Mouse (Mus musculus): ENCODE data around the gene Zfhx2. TPM values are rescaled to one million over a fixed set of nuclear protein-coding genes. Genes with fewer than 3 reads are reported as not detected.

Gene Zfhx2
- polyA plus RNA-seq, 1 experiment, result 6.3 TPM

GRCm38 (mm10) chr14:55029034-55029698 is 63.0 kb downstream of the Zfhx2 start:
- peaks cover 13% of the 10 kb centered on the region for H3K36me3 ChIP-seq (ENCODE audit: control insufficient read depth, insufficient read depth, low read length)
- no peak overlapping the region for H3K4me3 ChIP-seq (ENCODE audit: control insufficient read depth, insufficient read depth, low read length)
- H3K4me1 ChIP-seq (replicated peaks; ENCODE audit: control insufficient read depth, insufficient read depth, low read length), result no peaks in the 10 kb centered on the region
- TF ChIP-seq POLR2A (IDR thresholded peaks at IDR 0.05; ENCODE audit: control insufficient read depth, extremely low read depth, insufficient read depth, low read length, poor library complexity), result no peak
- peak; percentile 44; the same call in 1 of the 2 replicates for TF ChIP-seq CTCF (IDR thresholded peaks at IDR 0.05; ENCODE audit: borderline replicate concordance, control insufficient read depth, extremely low read depth, insufficient read depth, low read length, poor library complexity)
- no peaks in the 10 kb centered on the region for H3K27me3 ChIP-seq (ENCODE audit: control insufficient read depth, insufficient read depth, low read length)
- WGBS, result 40% methylated on average over 11 of the region's 11 CpGs
- DNase-seq, result peak; percentile 32
- no peak overlapping the region for H3K27ac ChIP-seq (ENCODE audit: control insufficient read depth, insufficient read depth, low read length)

DNA sequence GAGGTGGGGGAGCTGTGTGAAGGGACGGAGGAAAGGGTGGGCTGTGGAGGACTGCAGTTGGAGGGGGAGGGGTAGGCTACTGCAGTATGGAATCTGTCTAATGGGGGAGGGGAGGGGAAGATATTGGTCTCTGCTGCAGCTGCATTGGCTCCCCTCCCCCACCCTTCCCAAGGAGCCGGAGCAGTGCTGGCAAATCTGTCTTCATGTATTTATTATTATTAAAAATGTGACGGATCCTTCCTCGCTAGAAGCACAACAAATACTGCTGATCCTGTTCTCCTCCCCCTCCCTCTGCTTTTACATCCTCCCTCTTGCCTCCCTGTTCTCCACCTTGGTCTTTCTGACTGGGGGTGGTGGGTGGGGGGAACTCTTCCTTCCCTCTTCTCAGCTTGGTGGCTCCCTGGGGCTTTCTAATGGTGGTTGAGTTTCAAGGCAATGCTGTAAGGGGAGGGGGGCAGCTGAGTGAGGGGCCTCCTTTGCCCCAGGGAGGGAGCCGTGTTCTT is 63.7 kb downstream of the Zfhx2 start:
- no peak overlapping the region for H3K4me3 ChIP-seq (ENCODE audit: control insufficient read depth, insufficient read depth, low read length)
- no peak for DNase-seq
- no peak overlapping the region for H3K27ac ChIP-seq (ENCODE audit: control insufficient read depth, insufficient read depth, low read length)
- no peaks in the 10 kb centered on the region for H3K4me1 ChIP-seq (replicated peaks; ENCODE audit: control insufficient read depth, insufficient read depth, low read length)
- no peak for TF ChIP-seq POLR2A (IDR thresholded peaks at IDR 0.05; ENCODE audit: control insufficient read depth, extremely low read depth, insufficient read depth, low read length, poor library complexity)
- no peak for TF ChIP-seq CTCF (IDR thresholded peaks at IDR 0.05; ENCODE audit: borderline replicate concordance, control insufficient read depth, extremely low read depth, insufficient read depth, low read length, poor library complexity)
- WGBS, result 88% methylated on average over 5 of the region's 5 CpGs
- peaks cover 20% of the 10 kb centered on the region for H3K36me3 ChIP-seq (ENCODE audit: control insufficient read depth, insufficient read depth, low read length)
- H3K27me3 ChIP-seq (ENCODE audit: control insufficient read depth, insufficient read depth, low read length), result no peaks in the 10 kb centered on the region

DNA sequence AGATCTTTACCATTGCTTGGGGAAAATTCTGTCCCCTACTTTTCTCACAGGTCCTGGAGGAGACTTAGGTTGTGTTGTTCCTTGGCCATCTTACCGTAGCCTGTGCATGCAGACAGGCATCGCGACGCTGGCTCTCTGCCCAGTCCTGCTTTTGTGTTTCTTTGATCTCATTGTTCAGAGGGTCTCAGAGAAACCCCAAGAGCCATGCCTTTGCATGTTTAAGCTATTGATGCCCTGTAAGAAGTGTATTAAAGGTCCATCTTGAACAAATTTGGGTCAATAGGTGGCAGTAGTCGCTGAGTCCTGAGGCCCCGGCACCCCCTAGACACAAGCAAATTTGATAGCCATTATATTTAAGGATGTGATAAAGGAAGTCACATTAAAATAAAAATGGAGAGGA is 64.5 kb downstream of the Zfhx2 start:
- no peak for TF ChIP-seq CTCF (IDR thresholded peaks at IDR 0.05; ENCODE audit: borderline replicate concordance, control insufficient read depth, extremely low read depth, insufficient read depth, low read length, poor library complexity)
- no peak for TF ChIP-seq POLR2A (IDR thresholded peaks at IDR 0.05; ENCODE audit: control insufficient read depth, extremely low read depth, insufficient read depth, low read length, poor library complexity)
- DNase-seq, result no peak
- no peaks in the 10 kb centered on the region for H3K4me1 ChIP-seq (replicated peaks; ENCODE audit: control insufficient read depth, insufficient read depth, low read length)
- no peaks in the 10 kb centered on the region for H3K27me3 ChIP-seq (ENCODE audit: control insufficient read depth, insufficient read depth, low read length)
- peaks cover 28% of the 10 kb centered on the region for H3K36me3 ChIP-seq (ENCODE audit: control insufficient read depth, insufficient read depth, low read length)
- no peak overlapping the region for H3K27ac ChIP-seq (ENCODE audit: control insufficient read depth, insufficient read depth, low read length)
- 79% methylated on average over 6 of the region's 6 CpGs for whole genome bisulfite sequencing
- H3K4me3 ChIP-seq (ENCODE audit: control insufficient read depth, insufficient read depth, low read length), result no peak overlapping the region

GRCm38 (mm10) chr14:55027251-55027650 is 64.9 kb downstream of the Zfhx2 start:
- DNase-seq, result no peak
- WGBS, result 72% methylated on average over 5 of the region's 5 CpGs
- no peak for TF ChIP-seq CTCF (IDR thresholded peaks at IDR 0.05; ENCODE audit: borderline replicate concordance, control insufficient read depth, extremely low read depth, insufficient read depth, low read length, poor library complexity)
- TF ChIP-seq POLR2A (IDR thresholded peaks at IDR 0.05; ENCODE audit: control insufficient read depth, extremely low read depth, insufficient read depth, low read length, poor library complexity), result no peak
- no peak overlapping the region for H3K27ac ChIP-seq (ENCODE audit: control insufficient read depth, insufficient read depth, low read length)
- H3K4me1 ChIP-seq (replicated peaks; ENCODE audit: control insufficient read depth, insufficient read depth, low read length), result no peaks in the 10 kb centered on the region
- no peaks in the 10 kb centered on the region for H3K27me3 ChIP-seq (ENCODE audit: control insufficient read depth, insufficient read depth, low read length)
- H3K36me3 ChIP-seq (ENCODE audit: control insufficient read depth, insufficient read depth, low read length), result peaks cover 32% of the 10 kb centered on the region
- no peak overlapping the region for H3K4me3 ChIP-seq (ENCODE audit: control insufficient read depth, insufficient read depth, low read length)

GRCm38 (mm10) chr14:55025527-55025926 is 66.6 kb downstream of the Zfhx2 start:
- H3K4me3 ChIP-seq (ENCODE audit: control insufficient read depth, insufficient read depth, low read length), result no peak overlapping the region

GRCm38 (mm10) chr14:55024236-55024635 is 67.9 kb downstream of the Zfhx2 start:
- 81% methylated on average over 7 of the region's 7 CpGs for WGBS
- H3K27ac ChIP-seq (ENCODE audit: control insufficient read depth, insufficient read depth, low read length), result no peak overlapping the region
- peaks cover 49% of the 10 kb centered on the region for H3K36me3 ChIP-seq (ENCODE audit: control insufficient read depth, insufficient read depth, low read length)
- no peak overlapping the region for H3K4me3 ChIP-seq (ENCODE audit: control insufficient read depth, insufficient read depth, low read length)
- H3K4me1 ChIP-seq (replicated peaks; ENCODE audit: control insufficient read depth, insufficient read depth, low read length), result no peaks in the 10 kb centered on the region
- no peaks in the 10 kb centered on the region for H3K27me3 ChIP-seq (ENCODE audit: control insufficient read depth, insufficient read depth, low read length)
- TF ChIP-seq CTCF (IDR thresholded peaks at IDR 0.05; ENCODE audit: borderline replicate concordance, control insufficient read depth, extremely low read depth, insufficient read depth, low read length, poor library complexity) (no peak), POLR2A (IDR thresholded peaks at IDR 0.05; ENCODE audit: control insufficient read depth, extremely low read depth, insufficient read depth, low read length, poor library complexity) (no peak)
- DNase-seq, result peak; percentile 15

More at GRCm38 (mm10) chr14:55025527-55025926, 66.6 kb downstream of the Zfhx2 start:
- Histone ChIP-seq H3K27ac (ENCODE audit: control insufficient read depth, insufficient read depth, low read length) (no peak overlapping the region), H3K36me3 (ENCODE audit: control insufficient read depth, insufficient read depth, low read length) (peaks cover 49% of the 10 kb centered on the region), H3K27me3 (ENCODE audit: control insufficient read depth, insufficient read depth, low read length) (no peaks in the 10 kb centered on the region), H3K4me1 (replicated peaks; ENCODE audit: control insufficient read depth, insufficient read depth, low read length) (no peaks in the 10 kb centered on the region)
- TF ChIP-seq POLR2A (IDR thresholded peaks at IDR 0.05; ENCODE audit: control insufficient read depth, extremely low read depth, insufficient read depth, low read length, poor library complexity) (no peak), CTCF (IDR thresholded peaks at IDR 0.05; ENCODE audit: borderline replicate concordance, control insufficient read depth, extremely low read depth, insufficient read depth, low read length, poor library complexity) (no peak)
- peak; percentile 30 for DNase-seq
- 66% methylated on average over 5 of the region's 5 CpGs for WGBS
